Mouse (Mus musculus) cerebellum, adult 2 months (tissue): ENCODE results near the gene 1110032A03Rik.

ENCODE experiments used
- CTCF ChIP-seq: fragments of 200-500 bp; IDR thresholded peaks from 2 replicates; pipeline ENCODE4 v1.5.1; 2011; ENCODE audit warnings: low read depth, mild to moderate bottlenecking, control low read depth, low read length, moderate library complexity, borderline replicate concordance; ENCODE audit not compliant: insufficient read depth
- POLR2A ChIP-seq: fragments of 200-500 bp; IDR thresholded peaks from 2 replicates; pipeline ENCODE4 v1.6.1; 2011; ENCODE audit warnings: low read length, control low read depth, borderline replicate concordance; ENCODE audit not compliant: insufficient read depth

DNA sequence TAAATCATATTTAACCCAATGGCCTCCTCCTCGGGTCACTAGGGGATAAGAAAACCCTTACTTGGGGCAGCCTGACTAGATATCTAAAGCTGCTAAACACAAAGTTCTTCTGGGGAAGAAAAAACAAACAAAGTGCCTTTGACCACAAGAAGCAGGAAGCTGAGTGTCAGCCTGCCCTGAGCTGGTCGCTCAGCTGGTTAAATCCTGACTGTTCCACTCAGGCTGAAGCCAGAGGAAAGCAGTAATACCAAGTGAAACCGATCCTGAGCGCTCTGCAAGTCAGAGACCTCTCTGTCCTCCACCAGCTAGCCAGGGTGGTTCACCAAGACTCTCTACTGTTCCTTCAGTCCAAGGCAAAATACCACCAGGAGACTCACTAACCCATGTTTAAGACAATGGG, 45.7 kb downstream of the 1110032A03Rik start:
- TF ChIP-seq POLR2A = no peak
- TF ChIP-seq CTCF = no peak
